Mouse (Mus musculus) inflammation-experienced regulatory T-cells, adult 6 months (primary cell): ENCODE data around the gene Bik. TPM values are rescaled to one million over a fixed set of nuclear protein-coding genes. Genes with fewer than 3 reads are reported as not detected.
A peak's percentile ranks its signal among the peaks of the same experiment; 100 is the strongest.

Source experiments
- ATAC-seq: one replicate; pipeline ENCODE4 v1.8.0; 2017
- polyA plus RNA-seq, 3 experiments: library from polyadenylated mRNA; unstranded; fragments of 100-300 nt; shearing (Covaris generic); gene quantifications; one replicate each; pipeline ENCODE4 v1.2.1; 2017

The Bik gene
- polyA plus RNA-seq, 3 experiments from 2014 or later = 2.7 to 3.6 (median 3.4) TPM

- no peak for ATAC-seq
Measured at GRCm38 (mm10) chr15:83512489-83513281, 14.0 kb upstream of the Bik start.

GRCm38 (mm10) chr15:83515018-83515417, 11.6 kb upstream of the Bik start:
- no peak for ATAC-seq

GRCm38 (mm10) chr15:83518215-83519048, 8.2 kb upstream of the Bik start:
- peak; percentile 72 for ATAC-seq

- ATAC-seq = no peak
Measured at GRCm38 (mm10) chr15:83520861-83521382, 5.7 kb upstream of the Bik start.

- no peak for ATAC-seq
Measured at GRCm38 (mm10) chr15:83523196-83523595, 3.5 kb upstream of the Bik start.

GRCm38 (mm10) chr15:83523638-83524332, 2.9 kb upstream of the Bik start:
- no peak for ATAC-seq

- no peak for ATAC-seq
Measured at GRCm38 (mm10) chr15:83524333-83524729, 2.3 kb upstream of the Bik start.

GRCm38 (mm10) chr15:83527092-83527437, 403 bp downstream of the Bik start:
- peak; percentile 35 for ATAC-seq

GRCm38 (mm10) chr15:83527747-83528146, 1.1 kb downstream of the Bik start:
- ATAC-seq = no peak

- ATAC-seq = no peak
Measured at GRCm38 (mm10) chr15:83528892-83529291, 2.2 kb downstream of the Bik start.

GRCm38 (mm10) chr15:83529765-83530164, 3.1 kb downstream of the Bik start:
- no peak for ATAC-seq

GRCm38 (mm10) chr15:83530233-83530632, 3.6 kb downstream of the Bik start:
- ATAC-seq = no peak

GRCm38 (mm10) chr15:83530688-83531087, 4.0 kb downstream of the Bik start:
- ATAC-seq = no peak

GRCm38 (mm10) chr15:83531961-83532469, 5.4 kb downstream of the Bik start:
- ATAC-seq = no peak

- no peak for ATAC-seq
Measured at GRCm38 (mm10) chr15:83532606-83533005, 5.9 kb downstream of the Bik start.

GRCm38 (mm10) chr15:83534960-83535889, 8.6 kb downstream of the Bik start:
- no peak for ATAC-seq

GRCm38 (mm10) chr15:83535890-83536231, 9.2 kb downstream of the Bik start:
- no peak for ATAC-seq

- ATAC-seq = no peak
Measured at GRCm38 (mm10) chr15:83538855-83539254, 12.2 kb downstream of the Bik start.

- ATAC-seq = no peak
Measured at GRCm38 (mm10) chr15:83539905-83540304, 13.2 kb downstream of the Bik start.

- no peak for ATAC-seq
Measured at GRCm38 (mm10) chr15:83541647-83542287, 15.1 kb downstream of the Bik start.

- ATAC-seq = no peak
Measured at GRCm38 (mm10) chr15:83546029-83546428, 19.4 kb downstream of the Bik start.
